Mouse (Mus musculus): ENCODE data around the gene Taar8b.
"Not testable (repeated sequence)": the region's sequence is repeated elsewhere in the genome, so short reads cannot be mapped to it uniquely, and the experiment has no call there.

Gene Taar8b

DNA sequence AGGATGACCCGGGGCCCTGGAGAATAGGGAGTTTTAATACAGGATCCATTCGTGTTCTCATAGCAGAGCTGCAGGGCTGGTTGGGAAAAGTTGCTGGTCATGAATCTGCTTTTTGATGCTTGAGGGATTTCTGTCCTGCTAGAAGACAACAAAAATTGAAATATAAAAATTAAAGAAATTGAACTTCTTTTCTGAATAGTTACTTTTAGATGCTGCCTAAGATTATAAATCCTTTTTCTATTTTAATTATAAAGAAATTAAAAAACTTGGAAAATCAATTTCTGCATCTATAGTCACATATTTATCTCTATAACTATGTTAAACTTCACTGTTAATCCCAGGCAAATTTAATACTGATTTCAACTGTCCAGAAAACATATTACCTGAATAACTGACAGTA is at the start of gene Taar8b:
Gene Taar8b, minus strand, starts transcription at position 101 of the 400 bp plus-strand sequence.
- no peak for DNase-seq

- no peak for DNase-seq
These were observed 46.6 kb upstream of the Taar8b start for GRCm38 (mm10) chr10:24138623-24139261.

- no peak for DNase-seq
These were observed 42.1 kb upstream of the Taar8b start for GRCm38 (mm10) chr10:24134071-24134645.

GRCm38 (mm10) chr10:24133132-24133531 is 41.0 kb upstream of the Taar8b start:
- no peak for DNase-seq

GRCm38 (mm10) chr10:24132273-24132672 is 40.2 kb upstream of the Taar8b start:
- DNase-seq = no peak

GRCm38 (mm10) chr10:24131451-24132262 is 39.6 kb upstream of the Taar8b start:
- DNase-seq = peak; percentile 52

DNA sequence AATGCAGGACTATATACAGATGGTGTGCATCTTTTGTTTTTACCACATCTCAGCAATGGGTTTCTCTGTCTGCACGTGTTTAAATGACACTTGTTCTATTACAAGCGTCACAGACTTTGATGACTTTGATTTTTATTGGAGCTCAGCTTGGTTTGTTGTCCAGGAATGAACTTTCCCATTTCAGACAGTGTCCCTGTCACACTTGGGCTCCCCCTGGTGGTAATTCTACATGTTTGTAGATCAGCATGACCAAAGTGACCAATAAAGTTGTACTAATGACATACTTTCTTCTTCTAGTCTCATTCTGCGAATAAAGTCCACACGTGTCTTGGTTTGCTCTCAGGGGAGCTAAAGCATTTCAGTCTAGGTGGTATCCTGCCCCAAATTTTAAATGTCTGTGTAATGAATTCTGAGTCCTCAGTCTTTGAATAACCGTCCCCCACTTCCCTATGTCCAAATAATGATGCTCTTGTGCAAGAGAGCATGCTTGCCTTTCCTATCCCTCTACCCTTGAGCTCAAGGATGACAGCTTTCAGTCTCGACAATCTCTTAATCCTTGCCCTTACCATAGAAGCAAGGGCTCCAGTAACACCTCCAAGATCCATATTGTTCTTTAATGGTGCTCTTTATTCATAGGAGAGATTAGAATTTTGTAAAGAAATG is 19.2 kb upstream of the Taar8b start:
- peak; percentile 3 for DNase-seq

GRCm38 (mm10) chr10:24109434-24109833 is 17.3 kb upstream of the Taar8b start, which contains the start of gene Taar9:
Taar9 (minus strand) TSS chr10:24109534.
- DNase-seq = not testable (repeated sequence)

- DNase-seq = no peak
These were observed 16.1 kb upstream of the Taar8b start for GRCm38 (mm10) chr10:24108236-24108635.

- DNase-seq = no peak
These were observed 15.7 kb upstream of the Taar8b start for GRCm38 (mm10) chr10:24107747-24108146.

DNA sequence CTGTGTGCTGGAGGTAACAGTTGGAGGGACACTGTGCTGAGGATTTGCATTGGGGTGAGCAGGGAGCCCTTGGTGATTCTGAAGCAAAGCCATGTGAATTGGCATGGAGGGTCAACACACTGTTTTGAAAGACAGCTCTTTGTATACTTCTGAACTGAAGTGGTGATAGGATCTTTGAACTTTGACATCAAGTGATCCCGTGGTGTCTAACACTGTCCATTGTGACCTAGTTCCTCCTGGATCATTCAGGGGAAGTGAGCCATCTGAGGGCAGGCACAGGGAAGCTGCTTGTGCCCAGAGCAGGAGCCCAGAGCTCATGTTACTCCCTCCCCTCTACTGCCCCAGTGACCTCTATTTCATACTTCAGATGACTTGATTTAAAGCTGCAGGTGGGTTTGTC is 11.2 kb upstream of the Taar8b start:
- not testable (repeated sequence) for DNase-seq

DNA sequence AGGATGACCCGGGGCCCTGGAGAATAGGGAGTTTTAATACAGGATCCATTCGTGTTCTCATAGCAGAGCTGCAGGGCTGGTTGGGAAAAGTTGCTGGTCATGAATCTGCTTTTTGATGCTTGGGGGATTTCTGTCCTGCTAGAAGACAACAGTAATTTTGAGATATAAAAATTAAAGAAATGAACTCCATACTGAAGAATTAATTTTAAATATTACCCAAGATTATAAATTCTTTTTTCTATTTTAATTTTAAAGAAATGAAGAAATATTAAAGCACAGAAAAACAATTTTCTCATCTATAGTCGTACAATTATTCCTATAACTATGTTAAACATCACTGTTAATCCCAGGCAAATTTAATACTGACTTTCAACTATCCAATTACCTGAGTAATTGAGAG is 9.7 kb upstream of the Taar8b start, which contains the start of gene Taar8c:
Gene Taar8c, minus strand, starts transcription at position 101 of the 400 bp plus-strand sequence.
- DNase-seq = not testable (repeated sequence)

DNA sequence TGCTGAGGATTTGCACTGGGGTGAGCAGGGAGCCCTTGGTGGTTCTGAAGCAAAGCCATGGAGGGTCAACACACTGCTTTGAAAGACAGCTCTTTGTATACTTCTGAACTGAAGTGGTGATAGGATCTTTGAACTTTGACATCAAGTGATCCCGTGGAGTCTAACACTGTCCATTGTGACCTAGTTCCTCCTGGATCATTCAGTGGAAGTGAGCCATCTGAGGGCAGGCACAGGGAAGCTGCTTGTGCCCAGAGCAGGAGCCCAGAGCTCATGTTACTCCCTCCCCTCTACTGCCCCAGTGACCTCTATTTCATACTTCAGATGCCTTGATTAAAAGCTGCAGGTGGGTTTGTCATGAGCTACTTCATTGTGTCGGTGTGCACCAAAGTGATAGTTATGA is 4.9 kb upstream of the Taar8b start:
- DNase-seq = not testable (repeated sequence)

DNA sequence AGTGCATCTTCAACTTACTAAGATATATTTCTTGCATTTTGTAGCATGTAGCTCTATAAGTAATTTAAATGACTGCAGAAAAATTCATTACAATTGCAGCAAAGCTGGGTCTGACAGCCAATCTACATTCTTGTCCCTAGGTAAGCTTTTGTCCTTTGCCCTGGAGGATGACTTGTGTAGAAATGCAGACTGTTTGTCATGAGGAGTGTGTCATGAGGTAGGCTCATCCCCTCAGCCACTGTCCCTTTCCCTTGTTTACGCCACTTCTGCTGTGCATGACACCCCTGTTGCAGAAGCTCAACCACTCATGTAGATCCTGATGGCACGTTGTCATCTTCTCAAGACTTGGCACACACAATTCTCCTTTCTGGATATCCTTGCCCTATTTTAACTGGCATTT is 4.9 kb downstream of the Taar8b start:
- DNase-seq = no peak

DNA sequence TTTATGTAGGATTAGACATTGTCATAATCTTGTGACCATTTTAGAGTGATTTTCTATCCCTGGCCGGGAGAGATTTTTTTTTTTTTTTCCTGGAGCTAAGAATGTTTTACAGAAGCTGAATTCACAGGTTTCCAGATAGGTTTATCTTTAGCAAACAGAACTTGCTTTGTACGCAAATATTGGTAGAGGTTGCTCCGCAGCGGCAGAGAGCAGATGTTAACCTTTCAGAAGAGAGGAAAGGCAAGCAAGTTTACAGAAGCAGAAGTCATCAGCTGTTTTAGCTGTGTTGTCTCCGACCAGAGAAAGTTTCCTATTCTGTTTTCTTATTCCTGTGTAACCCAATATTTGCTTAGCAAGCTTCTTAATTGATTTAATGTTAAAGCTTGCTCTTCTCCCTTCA is 5.5 kb downstream of the Taar8b start:
- DNase-seq = no peak

- DNase-seq = no peak
These were observed 6.2 kb downstream of the Taar8b start for GRCm38 (mm10) chr10:24085936-24086335.

DNA sequence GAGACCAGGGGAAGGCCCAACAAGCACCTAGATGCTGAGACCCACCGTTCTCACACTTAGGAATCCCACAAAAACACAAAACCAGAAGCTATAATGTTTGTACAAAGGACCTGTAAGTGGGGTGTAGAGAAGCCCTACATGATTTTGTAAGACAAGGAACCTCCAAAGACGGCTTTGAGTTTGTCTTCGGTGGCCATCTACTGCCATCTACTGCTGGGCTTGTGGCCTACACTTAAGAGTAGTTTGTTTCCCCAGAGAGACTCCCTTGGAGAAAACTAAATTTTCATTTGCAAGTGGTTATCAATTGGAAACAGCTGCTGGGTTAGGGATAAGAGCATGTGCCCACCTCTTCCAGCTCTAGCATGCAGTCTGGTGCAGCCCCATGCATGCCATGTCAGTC is 11.9 kb downstream of the Taar8b start:
- DNase-seq = peak; percentile 20

DNA sequence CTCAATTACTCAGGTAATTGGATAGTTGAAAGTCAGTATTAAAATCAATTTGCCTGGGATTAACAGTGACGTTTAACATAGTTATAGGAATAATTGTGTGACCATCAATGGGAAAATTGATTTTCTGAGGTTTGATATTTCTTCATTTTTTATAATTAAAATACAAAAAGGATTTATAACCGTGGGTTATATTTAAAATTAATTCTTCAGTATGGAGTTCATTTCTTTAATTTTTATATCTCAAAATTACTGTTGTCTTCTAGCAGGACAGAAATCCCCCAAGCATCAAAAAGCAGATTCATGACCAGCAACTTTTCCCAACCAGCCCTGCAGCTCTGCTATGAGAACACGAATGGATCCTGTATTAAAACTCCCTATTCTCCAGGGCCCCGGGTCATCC is 15.9 kb downstream of the Taar8b start, which contains the start of gene Taar8a:
Gene Taar8a, plus strand, starts transcription at position 301 of the 400 bp plus-strand sequence.
- not testable (repeated sequence) for DNase-seq

DNA sequence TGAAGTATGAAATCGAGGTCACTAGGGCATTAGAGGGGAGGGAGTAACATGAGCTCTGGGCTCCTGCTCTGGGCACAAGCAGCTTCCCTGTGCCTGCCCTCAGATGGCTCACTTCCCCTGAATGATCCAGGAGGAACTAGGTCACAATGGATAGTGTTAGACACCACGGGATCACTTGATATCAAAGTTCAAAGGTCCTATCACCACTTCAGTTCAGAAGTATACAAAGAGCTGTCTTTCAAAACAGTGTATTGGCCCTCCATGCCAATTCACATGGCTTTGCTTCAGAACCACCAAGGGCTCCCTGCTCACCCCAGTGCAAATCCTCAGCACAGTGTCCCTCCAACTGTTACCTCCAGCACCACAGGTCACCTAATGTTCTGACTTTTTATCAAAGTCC is 17.3 kb downstream of the Taar8b start:
- DNase-seq = not testable (repeated sequence)

DNA sequence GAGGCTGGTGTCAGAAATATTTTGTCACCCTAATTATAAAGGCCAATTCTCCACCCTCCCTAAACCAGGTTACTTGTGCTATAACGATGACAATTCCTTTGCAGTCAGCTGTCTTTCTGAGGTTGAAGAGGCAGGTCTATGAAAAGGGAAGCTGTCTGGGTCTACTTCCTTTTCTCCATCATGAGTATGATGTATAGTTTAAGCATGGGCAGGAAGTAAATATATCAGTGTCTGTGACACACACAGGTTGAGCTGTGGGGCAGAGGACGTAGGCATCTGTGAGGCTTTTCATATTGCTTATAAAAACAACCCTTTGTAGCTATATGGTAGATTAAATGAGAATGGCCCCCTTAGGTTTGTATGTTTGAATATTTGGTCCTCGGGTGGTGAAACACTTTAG is 33.1 kb downstream of the Taar8b start:
- no peak for DNase-seq

- no peak for DNase-seq
These were observed 40.1 kb downstream of the Taar8b start for GRCm38 (mm10) chr10:24052039-24052438.

GRCm38 (mm10) chr10:24049210-24049609 is 42.9 kb downstream of the Taar8b start, which contains the start of gene Taar7f:
Taar7f (plus strand) TSS chr10:24049510.
- no peak for DNase-seq

Data from thymus, postnatal 25 days (tissue).